In genomic region chr9:63462296-63462695, GRCm38 (mm10) we compare ENCODE assay signal across 9 mouse cellular contexts.
DNase-seq lines count a peak whose midpoint lies in the region; ATAC-seq lines count a peak whose summit lies in the region.
"Had no signal": no experiment of that assay in that cellular context is flagged by ENCODE, and none has a peak within 500 bp of the region (broad histone marks: within the 10 kb centered on the region; RNA-seq: fewer than 3 reads in every experiment).

No protein-coding gene starts in this region.

- peak; percentile 92 for DNase-seq in midbrain, embryonic 14.5 days
- DNase-seq in adrenal gland, postnatal 14 days: peak; percentile 86
- peak; percentile 54 for DNase-seq in embryonic facial prominence, embryonic 10.5 days (ENCODE audit: low spot score)
- DNase-seq in induced T-regulatory cell, adult 2 months (ENCODE audit: low read depth): peak; percentile 84
- DNase-seq in limb, embryonic 10.5 days (ENCODE audit: low spot score): peak; percentile 70
- peak; percentile 82 for DNase-seq in retina, postnatal 1 day
- DNase-seq in urinary bladder, postnatal 25 days (ENCODE audit: low spot score): peak; percentile 76

- no peak overlapping the region for H3K4me3 ChIP-seq in midbrain, embryonic 14.5 days (replicated peaks; ENCODE audit: low read depth, low read length)
- no peak overlapping the region for H3K4me3 ChIP-seq in midbrain, embryonic 16.5 days (ENCODE audit: low read depth, low read length)
- no peak overlapping the region for H3K4me3 ChIP-seq in embryonic facial prominence, embryonic 10.5 days
- no peak overlapping the region for H3K4me3 ChIP-seq in limb, embryonic 10.5 days
- H3K4me3 ChIP-seq: limb, embryonic 15.5 days had no signal

- no peaks in the 10 kb centered on the region for H3K36me3 ChIP-seq in midbrain, embryonic 14.5 days (ENCODE audit: control insufficient read depth, insufficient read depth, low read length)
- H3K36me3 ChIP-seq in midbrain, embryonic 16.5 days (ENCODE audit: control insufficient read depth, insufficient read depth, low read length): no peaks in the 10 kb centered on the region
- no peaks in the 10 kb centered on the region for H3K36me3 ChIP-seq in embryonic facial prominence, embryonic 10.5 days (replicated peaks)
- no peaks in the 10 kb centered on the region for H3K36me3 ChIP-seq in limb, embryonic 10.5 days
- H3K36me3 ChIP-seq: limb, embryonic 15.5 days had no signal

- ATAC-seq in midbrain, embryonic 14.5 days (ENCODE audit: low FRiP score, low TSS enrichment): no peak
- ATAC-seq in midbrain, embryonic 16.5 days: no peak

- H3K4me1 ChIP-seq in midbrain, embryonic 14.5 days (ENCODE audit: control insufficient read depth, insufficient read depth, low read length): no peaks in the 10 kb centered on the region
- no peaks in the 10 kb centered on the region for H3K4me1 ChIP-seq in midbrain, embryonic 16.5 days (ENCODE audit: control insufficient read depth, insufficient read depth, low read length)
- H3K4me1 ChIP-seq in embryonic facial prominence, embryonic 10.5 days: no peaks in the 10 kb centered on the region
- no peaks in the 10 kb centered on the region for H3K4me1 ChIP-seq in limb, embryonic 10.5 days
- H3K4me1 ChIP-seq: limb, embryonic 15.5 days had no signal

- no peaks in the 10 kb centered on the region for H3K9me3 ChIP-seq in midbrain, embryonic 14.5 days (ENCODE audit: control insufficient read depth, low read length)
- no peaks in the 10 kb centered on the region for H3K9me3 ChIP-seq in midbrain, embryonic 16.5 days (replicated peaks; ENCODE audit: control insufficient read depth, low read length, poor library complexity, severe bottlenecking)
- H3K9me3 ChIP-seq in embryonic facial prominence, embryonic 10.5 days: no peaks in the 10 kb centered on the region
- H3K9me3 ChIP-seq in limb, embryonic 10.5 days (replicated peaks): no peaks in the 10 kb centered on the region
- H3K9me3 ChIP-seq: limb, embryonic 15.5 days had no signal

- no peaks in the 10 kb centered on the region for H3K27me3 ChIP-seq in midbrain, embryonic 14.5 days (ENCODE audit: control insufficient read depth, insufficient read depth, low read length)
- H3K27me3 ChIP-seq in midbrain, embryonic 16.5 days (ENCODE audit: control insufficient read depth, insufficient read depth, low read depth, low read length): no peaks in the 10 kb centered on the region
- no peaks in the 10 kb centered on the region for H3K27me3 ChIP-seq in embryonic facial prominence, embryonic 10.5 days (replicated peaks; ENCODE audit: low read depth, poor library complexity, severe bottlenecking)
- H3K27me3 ChIP-seq in limb, embryonic 10.5 days (ENCODE audit: low read depth, poor library complexity, severe bottlenecking): no peaks in the 10 kb centered on the region
- H3K27me3 ChIP-seq: limb, embryonic 15.5 days had no signal

- WGBS in midbrain, embryonic 14.5 days: 69% methylated on average over 2 of the region's 2 CpGs
- WGBS in midbrain, embryonic 16.5 days: 64% methylated on average over 2 of the region's 2 CpGs
- 67% methylated on average over 2 of the region's 2 CpGs for WGBS in embryonic facial prominence, embryonic 10.5 days
- WGBS in limb, embryonic 10.5 days: 83% methylated on average over 2 of the region's 2 CpGs

- no peak overlapping the region for H3K9ac ChIP-seq in midbrain, embryonic 14.5 days (replicated peaks; ENCODE audit: low read length)
- H3K9ac ChIP-seq in midbrain, embryonic 16.5 days (ENCODE audit: low read depth, low read length): no peak overlapping the region
- H3K9ac ChIP-seq: limb, embryonic 15.5 days had no signal

- no peak overlapping the region for H3K4me2 ChIP-seq in midbrain, embryonic 14.5 days (ENCODE audit: low read length)
- H3K4me2 ChIP-seq in midbrain, embryonic 16.5 days (ENCODE audit: low read length): no peak overlapping the region
- H3K4me2 ChIP-seq: limb, embryonic 15.5 days had no signal

- H3K27ac ChIP-seq in midbrain, embryonic 14.5 days (replicated peaks; ENCODE audit: low read depth, low read length): no peak overlapping the region
- no peak overlapping the region for H3K27ac ChIP-seq in midbrain, embryonic 16.5 days (ENCODE audit: low read length)
- H3K27ac ChIP-seq in embryonic facial prominence, embryonic 10.5 days (replicated peaks): no peak overlapping the region
- H3K27ac ChIP-seq in limb, embryonic 10.5 days: no peak overlapping the region
- H3K27ac ChIP-seq: limb, embryonic 15.5 days had no signal
